Mouse (Mus musculus) embryonic facial prominence, embryonic 15.5 days (tissue): ENCODE data around the gene Gm28038. TPM values are rescaled to one million over a fixed set of nuclear protein-coding genes. Genes with fewer than 3 reads are reported as not detected.

Experiments used
- ATAC-seq: fragments of 200-750 bp; cut with Nextera tagmentation; 2 replicates; pipeline ENCODE4 v1.8.0; 2017; ENCODE audit warnings: low read depth, moderate TSS enrichment; ENCODE audit not compliant: insufficient number of reproducible peaks, low FRiP score, low TSS enrichment
- H3K27ac ChIP-seq: fragments of 300-500 bp; sonication (generic); replicated peaks from 2 replicates; pipeline ENCODE4 v1.5.1; 2015; ENCODE audit warnings: mild to moderate bottlenecking, inconsistent platforms
- H3K27me3 ChIP-seq: fragments of 300-500 bp; sonication (generic); 2 replicates; pipeline ENCODE4 v1.6.1; 2015; ENCODE audit warnings: inconsistent platforms
- H3K36me3 ChIP-seq: fragments of 300-500 bp; sonication (generic); 2 replicates; pipeline ENCODE4 v1.6.1; 2015; ENCODE audit warnings: mild to moderate bottlenecking, inconsistent platforms
- H3K4me1 ChIP-seq: fragments of 300-500 bp; sonication (generic); 2 replicates; pipeline ENCODE4 v1.6.1; 2015; ENCODE audit warnings: inconsistent platforms
- H3K4me2 ChIP-seq: fragments of 300-500 bp; sonication (generic); replicated peaks from 2 replicates; pipeline ENCODE4 v1.6.1; 2015; ENCODE audit warnings: mild to moderate bottlenecking, inconsistent platforms
- H3K4me3 ChIP-seq: fragments of 300-500 bp; sonication (generic); replicated peaks from 2 replicates; pipeline ENCODE4 v1.5.1; 2015; ENCODE audit warnings: mild to moderate bottlenecking, inconsistent platforms
- H3K9ac ChIP-seq: fragments of 300-500 bp; sonication (generic); 2 replicates; pipeline ENCODE4 v1.6.1; 2015; ENCODE audit warnings: inconsistent platforms
- H3K9me3 ChIP-seq: fragments of 300-500 bp; sonication (generic); replicated peaks from 2 replicates; pipeline ENCODE4 v1.6.1; 2016; ENCODE audit warnings: inconsistent platforms
- WGBS: fragments of 180-500 bp; shearing (Covaris S2); methylation state at CpG from one replicate; pipeline ENCODE4 v1.1.7; 2015; 5-methylcytosine and 5-hydroxymethylcytosine counted together
- polyA plus RNA-seq: library from polyadenylated mRNA; unstranded; fragments of >200 nt; fragmentation: Nextera tagmentation; extraction: Ambion mirVana; gene quantifications from 2 replicates; pipeline ENCODE4 v1.2.1, GENCODE M21; 2015

Gene Gm28038
- polyA plus RNA-seq, 1 experiment from 2014 or later: not detected

DNA sequence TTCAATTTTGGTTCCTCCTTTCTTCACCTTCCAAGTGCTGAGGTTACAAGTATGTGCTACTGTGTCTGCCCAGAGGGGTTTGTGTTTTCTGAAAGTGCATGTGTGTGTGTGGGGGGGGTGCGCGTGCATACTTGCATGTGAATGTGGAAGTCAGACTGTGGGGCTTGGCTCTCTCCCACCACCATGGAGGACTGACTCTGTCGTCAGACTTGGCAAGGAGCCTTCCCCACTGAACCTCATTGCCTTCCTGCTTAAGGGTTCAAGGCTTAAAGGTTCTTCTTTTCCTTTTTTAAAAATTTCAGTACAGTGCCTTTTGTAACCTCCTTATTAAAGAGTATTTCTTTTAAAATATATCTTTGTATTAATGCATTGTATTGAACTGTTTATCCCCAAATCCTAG lies 47.9 kb downstream of the Gm28038 start:
- Histone ChIP-seq H3K4me1 (no peaks in the 10 kb centered on the region), H3K27ac (no peak overlapping the region), H3K9ac (no peak overlapping the region), H3K27me3 (no peaks in the 10 kb centered on the region), H3K36me3 (peaks cover 95% of the 10 kb centered on the region), H3K4me3 (no peak overlapping the region), H3K4me2 (no peak overlapping the region), H3K9me3 (no peaks in the 10 kb centered on the region)
- ATAC-seq: no peak
- 91% methylated on average over 3 of the region's 3 CpGs for WGBS

DNA sequence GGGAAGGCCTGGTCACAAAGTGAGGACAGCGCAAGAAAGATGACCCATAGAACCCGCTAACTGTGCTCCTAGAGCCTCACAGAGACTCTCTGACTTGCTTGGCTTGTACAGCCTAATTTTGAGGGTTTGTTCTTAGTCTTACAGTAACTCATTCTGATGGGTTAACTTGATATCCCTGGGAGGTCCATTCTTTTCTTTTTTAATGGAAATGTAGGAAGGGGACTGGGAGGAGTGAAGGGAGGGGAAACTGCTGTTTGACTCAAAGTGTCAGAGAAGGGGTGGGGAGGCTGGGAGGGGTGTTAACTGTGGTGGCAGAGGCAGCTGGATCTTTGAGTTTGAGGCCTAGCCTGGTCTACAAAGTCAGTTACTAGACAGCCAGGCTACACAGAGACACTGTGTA lies 54.5 kb downstream of the Gm28038 start:
- Histone ChIP-seq H3K4me3 (no peak overlapping the region), H3K27ac (no peak overlapping the region), H3K4me2 (no peak overlapping the region), H3K4me1 (no peaks in the 10 kb centered on the region), H3K36me3 (peaks cover 97% of the 10 kb centered on the region), H3K9ac (no peak overlapping the region), H3K9me3 (no peaks in the 10 kb centered on the region), H3K27me3 (no peaks in the 10 kb centered on the region)
- WGBS: 96% methylated on average over 2 of the region's 2 CpGs
- ATAC-seq: no peak

- 81% methylated on average over 16 of the region's 16 CpGs for WGBS
- no peaks in the 10 kb centered on the region for H3K27me3 ChIP-seq
- no peak overlapping the region for H3K27ac ChIP-seq
- H3K9me3 ChIP-seq: no peaks in the 10 kb centered on the region
- no peak overlapping the region for H3K9ac ChIP-seq
- peaks cover 97% of the 10 kb centered on the region for H3K36me3 ChIP-seq
- no peak overlapping the region for H3K4me2 ChIP-seq
- no peaks in the 10 kb centered on the region for H3K4me1 ChIP-seq
- no peak for ATAC-seq
- H3K4me3 ChIP-seq: no peak overlapping the region
These were observed 55.5 kb downstream of the Gm28038 start for GRCm38 (mm10) chr2:30336174-30336915.

GRCm38 (mm10) chr2:30337179-30337578 lies 56.3 kb downstream of the Gm28038 start:
- Histone ChIP-seq H3K4me1 (no peaks in the 10 kb centered on the region), H3K27me3 (no peaks in the 10 kb centered on the region), H3K9me3 (no peaks in the 10 kb centered on the region), H3K36me3 (peaks cover 97% of the 10 kb centered on the region), H3K4me3 (no peak overlapping the region), H3K27ac (no peak overlapping the region), H3K4me2 (no peak overlapping the region), H3K9ac (no peak overlapping the region)
- ATAC-seq: no peak
- WGBS: 87% methylated on average over 12 of the region's 12 CpGs

DNA sequence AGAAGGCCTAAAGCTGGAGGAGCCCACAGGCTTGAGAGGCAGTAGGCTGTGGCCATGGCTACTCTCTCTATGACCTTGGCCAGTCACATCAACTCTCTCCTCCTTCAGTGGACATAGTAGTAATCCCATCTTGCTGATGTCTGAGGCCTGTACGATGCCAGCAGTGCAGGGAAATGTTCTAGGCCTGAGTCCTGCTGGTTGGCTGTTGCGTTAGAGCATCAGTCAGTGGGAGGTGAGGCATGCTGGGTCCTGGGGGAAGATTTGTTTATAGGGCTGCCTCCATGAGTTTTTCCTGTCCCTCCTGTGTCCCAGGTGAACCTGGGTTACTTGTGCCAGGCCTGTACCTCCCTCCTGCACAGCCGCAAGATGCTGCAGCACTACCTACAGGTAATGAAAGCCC lies 61.2 kb downstream of the Gm28038 start:
- Histone ChIP-seq H3K4me2 (no peak overlapping the region), H3K4me1 (no peaks in the 10 kb centered on the region), H3K4me3 (no peak overlapping the region), H3K27ac (no peak overlapping the region), H3K9ac (no peak overlapping the region), H3K9me3 (no peaks in the 10 kb centered on the region), H3K36me3 (peaks cover 97% of the 10 kb centered on the region), H3K27me3 (no peaks in the 10 kb centered on the region)
- ATAC-seq: no peak
- WGBS: 99% methylated on average over 3 of the region's 3 CpGs

GRCm38 (mm10) chr2:30342544-30342943 lies 61.7 kb downstream of the Gm28038 start:
- Histone ChIP-seq H3K27ac (no peak overlapping the region), H3K9me3 (no peaks in the 10 kb centered on the region), H3K27me3 (no peaks in the 10 kb centered on the region), H3K4me1 (no peaks in the 10 kb centered on the region), H3K9ac (no peak overlapping the region), H3K36me3 (peaks cover 97% of the 10 kb centered on the region), H3K4me2 (no peak overlapping the region), H3K4me3 (no peak overlapping the region)
- no peak for ATAC-seq
- WGBS: 96% methylated on average over 7 of the region's 7 CpGs

GRCm38 (mm10) chr2:30343601-30344137 lies 62.8 kb downstream of the Gm28038 start:
- WGBS: 78% methylated on average over 14 of the region's 14 CpGs
- no peak for ATAC-seq
- Histone ChIP-seq H3K4me1 (no peaks in the 10 kb centered on the region), H3K27me3 (no peaks in the 10 kb centered on the region), H3K36me3 (peaks cover 98% of the 10 kb centered on the region), H3K9ac (no peak overlapping the region), H3K27ac (peak overlapping the region; percentile 39; the same call in 1 of the 2 replicates), H3K9me3 (no peaks in the 10 kb centered on the region), H3K4me2 (no peak overlapping the region), H3K4me3 (no peak overlapping the region)

DNA sequence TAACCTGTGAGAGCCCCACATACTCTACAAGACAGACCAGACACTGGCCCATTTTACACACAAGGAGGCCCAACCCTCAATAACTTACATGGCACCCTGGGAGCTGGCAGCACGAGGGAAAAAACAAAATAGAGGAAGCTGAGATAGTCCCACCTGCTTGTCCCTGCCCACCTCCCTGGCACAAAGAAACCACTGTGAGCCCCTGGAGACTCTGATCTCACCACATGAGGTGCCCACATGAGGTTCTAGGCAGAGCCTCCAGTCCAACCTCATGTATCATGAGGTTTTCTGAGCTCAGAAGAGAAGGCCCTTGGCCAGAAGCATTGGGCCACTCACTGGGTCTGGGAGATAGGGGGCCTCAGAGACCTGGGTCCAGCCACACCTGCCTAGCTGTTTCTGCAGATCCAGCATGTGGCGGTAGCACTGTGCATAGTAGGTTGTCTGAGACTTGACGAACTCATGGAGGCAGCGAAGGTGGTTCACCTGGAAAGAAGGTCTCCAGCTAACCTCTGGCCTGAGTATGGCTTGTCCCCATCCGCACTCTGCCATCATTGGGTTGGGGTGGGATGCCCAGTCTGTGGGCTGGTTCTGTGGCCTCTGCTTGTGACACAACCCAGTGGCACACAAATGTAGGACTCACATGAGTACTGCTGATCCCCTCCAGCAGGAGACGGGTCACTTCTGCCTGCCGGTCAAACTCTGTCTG lies 65.3 kb downstream of the Gm28038 start:
- H3K27ac ChIP-seq: no peak overlapping the region
- WGBS: 87% methylated on average over 7 of the region's 7 CpGs
- no peak for ATAC-seq
- H3K9me3 ChIP-seq: no peaks in the 10 kb centered on the region
- no peak overlapping the region for H3K4me2 ChIP-seq
- no peaks in the 10 kb centered on the region for H3K4me1 ChIP-seq
- H3K27me3 ChIP-seq: no peaks in the 10 kb centered on the region
- peaks cover 98% of the 10 kb centered on the region for H3K36me3 ChIP-seq
- no peak overlapping the region for H3K4me3 ChIP-seq
- H3K9ac ChIP-seq: no peak overlapping the region

- no peak overlapping the region for H3K4me3 ChIP-seq
- no peak overlapping the region for H3K27ac ChIP-seq
- H3K9ac ChIP-seq: no peak overlapping the region
- H3K27me3 ChIP-seq: no peaks in the 10 kb centered on the region
- no peaks in the 10 kb centered on the region for H3K9me3 ChIP-seq
- no peak for ATAC-seq
- no peaks in the 10 kb centered on the region for H3K4me1 ChIP-seq
- WGBS: 80% methylated on average over 6 of the region's 6 CpGs
- H3K4me2 ChIP-seq: no peak overlapping the region
- peaks cover 90% of the 10 kb centered on the region for H3K36me3 ChIP-seq
These were observed 68.4 kb downstream of the Gm28038 start for GRCm38 (mm10) chr2:30349196-30349595.
